Mouse (Mus musculus): Measurements from ENCODE around the gene Clasrp.

The Clasrp gene

DNA sequence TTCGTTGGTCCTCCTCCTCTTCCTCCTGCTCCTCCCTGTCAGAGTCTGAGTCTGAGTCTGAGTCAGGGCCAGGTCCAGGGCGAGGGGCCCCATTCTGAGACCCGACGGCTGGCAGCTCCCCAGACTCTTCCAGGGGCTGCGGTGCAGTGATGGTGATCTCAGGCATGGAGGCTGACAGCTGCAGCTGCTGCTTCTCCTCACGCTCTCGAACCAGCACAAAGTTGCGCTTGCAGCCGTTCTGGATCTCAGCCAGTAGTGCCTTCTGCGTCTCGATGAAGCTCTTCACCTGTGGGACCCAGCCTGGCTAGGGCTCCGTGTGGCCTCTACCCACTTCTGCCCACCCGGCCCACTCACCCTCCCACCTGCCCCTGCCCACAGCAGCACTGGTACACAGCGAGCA lies 72.0 kb downstream of the Clasrp start:
- no peak for DNase-seq (ENCODE audit: low read depth, low spot score)

DNA sequence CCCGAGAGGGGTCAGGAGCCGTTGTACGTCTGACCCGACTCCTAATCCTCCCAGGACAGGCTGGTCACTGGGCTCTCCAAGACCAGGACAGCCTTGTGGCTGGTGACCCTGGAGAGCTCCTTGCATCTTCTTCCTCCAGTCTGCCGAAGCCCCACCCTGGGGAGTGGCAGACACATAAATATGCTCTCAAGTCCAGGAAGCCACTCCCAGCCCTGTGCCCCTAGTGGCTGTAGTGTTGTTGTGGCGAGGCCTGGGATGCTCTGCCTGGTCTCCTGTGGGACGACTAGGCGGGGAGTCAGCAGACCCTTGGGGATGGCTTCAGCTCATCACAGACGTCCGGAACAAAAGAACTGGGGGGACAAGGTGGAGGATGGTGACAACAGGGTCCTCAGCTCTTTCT lies 73.2 kb downstream of the Clasrp start:
- DNase-seq (ENCODE audit: low read depth, low spot score): no peak

All from mesoderm, embryonic 11.5 days (tissue).